Mouse (Mus musculus) kidney, embryonic 14.5 days (tissue): ENCODE data around the gene Vcp. TPM values are rescaled to one million over a fixed set of nuclear protein-coding genes. Genes with fewer than 3 reads are reported as not detected.

Experiments
- ATAC-seq: fragments of 200-750 bp; cut with Nextera tagmentation; 2 replicates; pipeline ENCODE4 v1.8.0; 2017; ENCODE audit warnings: moderate number of reproducible peaks, mild to moderate bottlenecking, moderate TSS enrichment, moderate library complexity; ENCODE audit not compliant: low FRiP score, low TSS enrichment
- H3K27ac ChIP-seq: fragments of 300-500 bp; sonication (generic); 2 replicates; pipeline ENCODE4 v1.5.1; 2014; ENCODE audit warnings: low read depth, mild to moderate bottlenecking, low read length, moderate library complexity, mixed read lengths
- H3K27me3 ChIP-seq: fragments of 300-500 bp; sonication (generic); 2 replicates; pipeline ENCODE4 v1.6.1; 2014; ENCODE audit warnings: mild to moderate bottlenecking, low read length; ENCODE audit not compliant: control insufficient read depth, insufficient read depth
- H3K36me3 ChIP-seq: fragments of 300-500 bp; sonication (generic); 2 replicates; pipeline ENCODE4 v1.6.1; 2014; ENCODE audit warnings: low read length, mixed read lengths; ENCODE audit not compliant: control insufficient read depth, insufficient read depth
- H3K4me1 ChIP-seq: fragments of 300-500 bp; sonication (generic); 2 replicates; pipeline ENCODE4 v1.6.1; 2014; ENCODE audit warnings: low read length, mixed read lengths; ENCODE audit not compliant: control insufficient read depth, insufficient read depth
- H3K4me2 ChIP-seq: fragments of 300-500 bp; sonication (generic); replicated peaks from 2 replicates; pipeline ENCODE4 v1.6.1; 2014; ENCODE audit warnings: low read depth, mild to moderate bottlenecking, low read length
- H3K4me3 ChIP-seq: fragments of 300-500 bp; sonication (generic); 2 replicates; pipeline ENCODE4 v1.5.1; 2014; ENCODE audit warnings: mild to moderate bottlenecking, low read length
- H3K9ac ChIP-seq: fragments of 300-500 bp; sonication (generic); 2 replicates; pipeline ENCODE4 v1.6.1; 2014; ENCODE audit warnings: low read depth, mild to moderate bottlenecking, low read length, moderate library complexity
- H3K9me3 ChIP-seq: fragments of 300-500 bp; sonication (generic); 2 replicates; pipeline ENCODE4 v1.6.1; 2016; ENCODE audit warnings: low read length; ENCODE audit not compliant: control insufficient read depth
- WGBS: fragments of 180-500 bp; shearing (Covaris S2); extraction: QIAGEN DNeasy Blood & Tissue Kit; methylation state at CpG from one replicate; pipeline ENCODE4 v1.1.7; 2014; 5-methylcytosine and 5-hydroxymethylcytosine counted together
- polyA plus RNA-seq: library from polyadenylated mRNA; unstranded; fragments of >200 nt; fragmentation: Nextera tagmentation; extraction: Ambion mirVana; gene quantifications from 2 replicates; pipeline ENCODE4 v1.2.1, GENCODE M21; 2014

Gene Vcp
- polyA plus RNA-seq, 1 experiment from 2014 or later, result 554 TPM

- ATAC-seq, result no peak
- Histone ChIP-seq H3K9me3 (no peaks in the 10 kb centered on the region), H3K9ac (no peak overlapping the region), H3K27me3 (no peaks in the 10 kb centered on the region), H3K4me2 (no peak overlapping the region), H3K36me3 (peaks cover 64% of the 10 kb centered on the region), H3K4me1 (peaks cover 8% of the 10 kb centered on the region), H3K4me3 (no peak overlapping the region), H3K27ac (no peak overlapping the region)
- WGBS, result 87% methylated on average over 16 of the region's 16 CpGs
These were observed 20.6 kb upstream of the Vcp start for GRCm38 (mm10) chr4:43020876-43021275.

- no peak overlapping the region for H3K27ac ChIP-seq
- no peak for ATAC-seq
- no peak overlapping the region for H3K9ac ChIP-seq
- peaks cover 5% of the 10 kb centered on the region for H3K4me1 ChIP-seq
- H3K4me2 ChIP-seq, result no peak overlapping the region
- peaks cover 64% of the 10 kb centered on the region for H3K36me3 ChIP-seq
- no peaks in the 10 kb centered on the region for H3K27me3 ChIP-seq
- no peak overlapping the region for H3K4me3 ChIP-seq
- WGBS, result 91% methylated on average over 23 of the region's 23 CpGs
- no peaks in the 10 kb centered on the region for H3K9me3 ChIP-seq
These were observed 19.5 kb upstream of the Vcp start for GRCm38 (mm10) chr4:43019641-43020465.

GRCm38 (mm10) chr4:43019176-43019575 is 18.9 kb upstream of the Vcp start:
- peaks cover 64% of the 10 kb centered on the region for H3K36me3 ChIP-seq
- no peak overlapping the region for H3K4me3 ChIP-seq
- no peak overlapping the region for H3K4me2 ChIP-seq
- no peaks in the 10 kb centered on the region for H3K9me3 ChIP-seq
- H3K27me3 ChIP-seq, result no peaks in the 10 kb centered on the region
- no peak for ATAC-seq
- H3K9ac ChIP-seq, result no peak overlapping the region
- H3K4me1 ChIP-seq, result no peaks in the 10 kb centered on the region
- H3K27ac ChIP-seq, result no peak overlapping the region
- 92% methylated on average over 10 of the region's 10 CpGs for WGBS

GRCm38 (mm10) chr4:43018156-43018555 is 17.8 kb upstream of the Vcp start:
- H3K36me3 ChIP-seq, result peaks cover 58% of the 10 kb centered on the region
- no peak overlapping the region for H3K27ac ChIP-seq
- H3K27me3 ChIP-seq, result no peaks in the 10 kb centered on the region
- 93% methylated on average over 4 of the region's 4 CpGs for WGBS
- H3K9ac ChIP-seq, result no peak overlapping the region
- no peak overlapping the region for H3K4me3 ChIP-seq
- no peak for ATAC-seq
- no peaks in the 10 kb centered on the region for H3K9me3 ChIP-seq
- H3K4me1 ChIP-seq, result no peaks in the 10 kb centered on the region
- H3K4me2 ChIP-seq, result no peak overlapping the region

GRCm38 (mm10) chr4:43012091-43012490 is 11.8 kb upstream of the Vcp start:
- WGBS, result 91% methylated on average over 1 of the region's 1 CpGs
- no peak for ATAC-seq

GRCm38 (mm10) chr4:43010161-43011038 is 10.1 kb upstream of the Vcp start, which contains the start of gene Fancg:
Gene Fancg (minus strand): TSS chr4:43010506.
- peak; percentile 90 for ATAC-seq
- no peaks in the 10 kb centered on the region; the same call in 1 of the 2 replicates for H3K36me3 ChIP-seq
- H3K27me3 ChIP-seq, result no peaks in the 10 kb centered on the region
- peak within 1 kb of the TSS; percentile 66 for H3K4me2 ChIP-seq
- H3K4me1 ChIP-seq, result peaks cover 6% of the 10 kb centered on the region; the same call in 1 of the 2 replicates
- 2% methylated on average over 37 of the region's 37 CpGs for WGBS
- H3K27ac ChIP-seq, result no peak within 1 kb of the TSS
- peak within 1 kb of the TSS; percentile 66 for H3K9ac ChIP-seq
- no peaks in the 10 kb centered on the region for H3K9me3 ChIP-seq
- H3K4me3 ChIP-seq, result peak within 1 kb of the TSS; percentile 66

More at GRCm38 (mm10) chr4:43012091-43012490, 11.8 kb upstream of the Vcp start:
- Histone ChIP-seq H3K27ac (no peak overlapping the region), H3K4me1 (peaks cover 6% of the 10 kb centered on the region; the same call in 1 of the 2 replicates), H3K9me3 (no peaks in the 10 kb centered on the region), H3K4me2 (no peak overlapping the region), H3K4me3 (no peak overlapping the region), H3K9ac (no peak overlapping the region), H3K27me3 (no peaks in the 10 kb centered on the region), H3K36me3 (peaks cover 3% of the 10 kb centered on the region; the same call in 1 of the 2 replicates)

- H3K4me1 ChIP-seq, result peaks cover 6% of the 10 kb centered on the region; the same call in 1 of the 2 replicates
- WGBS, result 52% methylated on average over 2 of the region's 2 CpGs
- no peak for ATAC-seq
- no peaks in the 10 kb centered on the region for H3K9me3 ChIP-seq
- H3K27ac ChIP-seq, result no peak overlapping the region
- peaks cover 3% of the 10 kb centered on the region; the same call in 1 of the 2 replicates for H3K36me3 ChIP-seq
- H3K4me3 ChIP-seq, result no peak overlapping the region
- H3K4me2 ChIP-seq, result no peak overlapping the region
- no peak overlapping the region for H3K9ac ChIP-seq
- H3K27me3 ChIP-seq, result no peaks in the 10 kb centered on the region
These were observed 5.5 kb upstream of the Vcp start for GRCm38 (mm10) chr4:43005765-43006164.

- no peaks in the 10 kb centered on the region for H3K27me3 ChIP-seq
- H3K9me3 ChIP-seq, result no peaks in the 10 kb centered on the region
- H3K4me2 ChIP-seq, result no peak overlapping the region
- no peak overlapping the region for H3K9ac ChIP-seq
- ATAC-seq, result no peak
- H3K4me3 ChIP-seq, result no peak overlapping the region
- peaks cover 3% of the 10 kb centered on the region; the same call in 1 of the 2 replicates for H3K36me3 ChIP-seq
- H3K27ac ChIP-seq, result no peak overlapping the region
- WGBS, result 96% methylated on average over 3 of the region's 3 CpGs
- peaks cover 6% of the 10 kb centered on the region; the same call in 1 of the 2 replicates for H3K4me1 ChIP-seq
These were observed 4.6 kb upstream of the Vcp start for GRCm38 (mm10) chr4:43004951-43005350.
